Mouse (Mus musculus) ES-E14 (cell line): ENCODE measurements at regions not wholly inside any gene's neighbourhood (a gene's known extent, or its start where the extent isn't known, plus 50 kb on each side); places are given as distances from the start of the nearest gene placed in this dataset.

Source experiments
- HCFC1 ChIP-seq: IDR thresholded peaks from 2 replicates; pipeline ENCODE4 v1.6.1; 2012; ENCODE audit warnings: low read length, inconsistent platforms, borderline replicate concordance; ENCODE audit not compliant: insufficient read depth
- ZNF384 ChIP-seq: IDR thresholded peaks from 2 replicates; pipeline ENCODE4 v1.6.1; 2012; ENCODE audit warnings: low read depth, low read length, inconsistent platforms

DNA sequence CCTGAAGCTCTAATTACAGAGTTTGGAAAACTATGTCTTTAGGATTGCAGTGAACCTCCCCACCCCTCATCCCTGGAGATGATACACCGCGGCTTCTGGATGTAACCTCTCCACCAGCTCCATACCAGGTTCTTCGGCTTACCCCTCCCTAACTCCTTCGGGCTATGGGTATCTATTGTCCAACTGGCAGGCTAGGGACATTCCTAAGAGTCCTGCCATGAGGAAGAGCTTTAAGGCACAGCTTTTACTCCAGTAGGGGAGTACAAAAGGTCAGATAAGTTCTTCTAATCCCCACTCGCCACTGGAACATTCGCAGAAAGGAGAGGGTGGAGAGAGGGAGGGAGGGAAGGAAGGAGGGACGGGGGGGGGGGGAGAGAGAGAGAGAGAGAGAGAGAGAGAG lies 188.5 kb upstream of the Bcl6 start:
- TF ChIP-seq HCFC1: no peak
- no peak for TF ChIP-seq ZNF384
